Mouse (Mus musculus) midbrain, embryonic 10.5 days (tissue): Measurements from ENCODE around the gene Speer1. TPM values are rescaled to one million over a fixed set of nuclear protein-coding genes. Genes with fewer than 3 reads are reported as not detected.
"Not testable (repeated sequence)": the region's sequence is repeated elsewhere in the genome, so short reads cannot be mapped to it uniquely, and the experiment has no call there.

Source experiments
- DNase-seq: peaks from one replicate; pipeline ENCODE4 v3.0.0-alpha.2; 2017; ENCODE audit warnings: low spot score
- H3K27ac ChIP-seq: fragments of 300-500 bp; sonication (generic); replicated peaks from 2 replicates; pipeline ENCODE4 v1.5.1; 2016; ENCODE audit warnings: mild to moderate bottlenecking
- H3K27me3 ChIP-seq: fragments of 300-500 bp; sonication (generic); 2 replicates; pipeline ENCODE4 v1.6.1; 2016; ENCODE audit warnings: low read depth, mild to moderate bottlenecking; ENCODE audit not compliant: poor library complexity, severe bottlenecking
- H3K36me3 ChIP-seq: fragments of 300-500 bp; sonication (generic); 2 replicates; pipeline ENCODE4 v1.6.1; 2016; ENCODE audit warnings: mild to moderate bottlenecking, moderate library complexity
- H3K4me1 ChIP-seq: fragments of 300-500 bp; sonication (generic); 2 replicates; pipeline ENCODE4 v1.6.1; 2016
- H3K4me3 ChIP-seq: fragments of 300-500 bp; sonication (generic); 2 replicates; pipeline ENCODE4 v1.5.1; 2016; ENCODE audit warnings: mild to moderate bottlenecking, moderate library complexity
- H3K9me3 ChIP-seq: fragments of 300-500 bp; sonication (generic); replicated peaks from 2 replicates; pipeline ENCODE4 v1.6.1; 2016; ENCODE audit warnings: mild to moderate bottlenecking
- WGBS: fragments of 180-500 bp; shearing (Covaris S2); methylation state at CpG from one replicate; pipeline ENCODE4 v1.1.7; 2016; 5-methylcytosine and 5-hydroxymethylcytosine counted together
- polyA plus RNA-seq: library from polyadenylated mRNA; unstranded; fragments of >200 nt; fragmentation: Nextera tagmentation; extraction: Ambion mirVana; gene quantifications from 2 replicates; pipeline ENCODE4 v1.2.1, GENCODE M21; 2016

The Speer1 gene
- polyA plus RNA-seq: not detected in 2 replicates

DNA sequence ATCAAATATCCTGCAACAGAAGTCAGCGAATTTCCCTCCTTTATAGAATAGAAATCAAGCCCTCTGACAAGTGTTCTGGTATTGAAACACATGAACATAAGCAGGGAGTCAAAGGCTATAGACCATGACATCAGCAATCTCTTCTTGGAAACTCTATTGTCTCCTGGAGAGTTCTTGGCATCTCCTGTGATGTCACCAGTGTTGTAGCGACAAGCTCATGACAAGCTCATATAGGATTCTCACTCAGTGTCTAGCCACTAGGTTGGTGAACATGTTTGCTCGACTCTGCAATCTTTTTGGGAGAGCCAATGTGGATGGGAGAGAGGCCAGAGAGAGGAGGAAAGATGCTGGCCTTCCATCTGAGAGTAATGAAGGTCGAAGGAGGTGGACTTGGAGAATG, at the start of gene Speer1:
Gene Speer1 (plus strand): TSS at position 301 of the 400 bp plus-strand sequence.
- DNase-seq, H3K4me3 ChIP-seq, H3K9me3 ChIP-seq, H3K36me3 ChIP-seq, H3K27me3 ChIP-seq, H3K4me1 ChIP-seq, H3K27ac ChIP-seq: not testable (repeated sequence)
- 77% methylated on average over 1 of the region's 4 CpGs for WGBS

Other genes starting within 250 kb of the Speer1 start
- not detected in 2 replicates for gene Gm8879, start 213.9 kb upstream of the Speer1 start, polyA plus RNA-seq
- not detected in 2 replicates for gene Gm5861, start 158.4 kb upstream of the Speer1 start, polyA plus RNA-seq
- not detected in 2 replicates for gene Gm8890, start 85.5 kb upstream of the Speer1 start, polyA plus RNA-seq
- not detected in 2 replicates for gene Gm8897, start 74.9 kb downstream of the Speer1 start, polyA plus RNA-seq
- not detected in 2 replicates for gene Gm8906, start 161.2 kb downstream of the Speer1 start, polyA plus RNA-seq